Mouse (Mus musculus) embryonic facial prominence, embryonic 13.5 days (tissue): ENCODE data around the gene St8sia4. TPM values are rescaled to one million over a fixed set of nuclear protein-coding genes. Genes with fewer than 3 reads are reported as not detected.

ENCODE experiments used
- ATAC-seq: fragments of 200-750 bp; cut with Nextera tagmentation; 2 replicates; pipeline ENCODE4 v1.8.0; 2017; ENCODE audit warnings: low read depth; ENCODE audit not compliant: insufficient number of reproducible peaks, insufficient read depth, low FRiP score, low TSS enrichment
- H3K27ac ChIP-seq: fragments of 300-500 bp; sonication (generic); 2 replicates; pipeline ENCODE4 v1.5.1; 2015; ENCODE audit warnings: moderate library complexity, mild to moderate bottlenecking, inconsistent platforms
- H3K27me3 ChIP-seq: fragments of 300-500 bp; sonication (generic); 2 replicates; pipeline ENCODE4 v1.6.1; 2015; ENCODE audit warnings: mild to moderate bottlenecking, inconsistent platforms
- H3K36me3 ChIP-seq: fragments of 300-500 bp; sonication (generic); 2 replicates; pipeline ENCODE4 v1.6.1; 2015; ENCODE audit warnings: mild to moderate bottlenecking, inconsistent platforms
- H3K4me1 ChIP-seq: fragments of 300-500 bp; sonication (generic); 2 replicates; pipeline ENCODE4 v1.6.1; 2015; ENCODE audit warnings: inconsistent platforms
- H3K4me2 ChIP-seq: fragments of 300-500 bp; sonication (generic); 2 replicates; pipeline ENCODE4 v1.6.1; 2015; ENCODE audit warnings: moderate library complexity, mild to moderate bottlenecking, inconsistent platforms
- H3K4me3 ChIP-seq: fragments of 300-500 bp; sonication (generic); 2 replicates; pipeline ENCODE4 v1.5.1; 2015; ENCODE audit warnings: mild to moderate bottlenecking, inconsistent platforms
- H3K9ac ChIP-seq: fragments of 300-500 bp; sonication (generic); 2 replicates; pipeline ENCODE4 v1.6.1; 2015; ENCODE audit warnings: mild to moderate bottlenecking, inconsistent platforms
- H3K9me3 ChIP-seq: fragments of 300-500 bp; sonication (generic); 2 replicates; pipeline ENCODE4 v1.6.1; 2016; ENCODE audit warnings: inconsistent platforms
- WGBS: fragments of 180-500 bp; shearing (Covaris S2); methylation state at CpG from one replicate; pipeline ENCODE4 v1.1.7; 2015; ENCODE audit warnings: mixed read lengths; 5-methylcytosine and 5-hydroxymethylcytosine counted together
- polyA plus RNA-seq: library from polyadenylated mRNA; unstranded; fragments of >200 nt; fragmentation: Nextera tagmentation; extraction: Ambion mirVana; gene quantifications from 2 replicates; pipeline ENCODE4 v1.2.1, GENCODE M21; 2015

The St8sia4 gene
- polyA plus RNA-seq = 4.2 and 4.7 TPM in 2 replicates

DNA sequence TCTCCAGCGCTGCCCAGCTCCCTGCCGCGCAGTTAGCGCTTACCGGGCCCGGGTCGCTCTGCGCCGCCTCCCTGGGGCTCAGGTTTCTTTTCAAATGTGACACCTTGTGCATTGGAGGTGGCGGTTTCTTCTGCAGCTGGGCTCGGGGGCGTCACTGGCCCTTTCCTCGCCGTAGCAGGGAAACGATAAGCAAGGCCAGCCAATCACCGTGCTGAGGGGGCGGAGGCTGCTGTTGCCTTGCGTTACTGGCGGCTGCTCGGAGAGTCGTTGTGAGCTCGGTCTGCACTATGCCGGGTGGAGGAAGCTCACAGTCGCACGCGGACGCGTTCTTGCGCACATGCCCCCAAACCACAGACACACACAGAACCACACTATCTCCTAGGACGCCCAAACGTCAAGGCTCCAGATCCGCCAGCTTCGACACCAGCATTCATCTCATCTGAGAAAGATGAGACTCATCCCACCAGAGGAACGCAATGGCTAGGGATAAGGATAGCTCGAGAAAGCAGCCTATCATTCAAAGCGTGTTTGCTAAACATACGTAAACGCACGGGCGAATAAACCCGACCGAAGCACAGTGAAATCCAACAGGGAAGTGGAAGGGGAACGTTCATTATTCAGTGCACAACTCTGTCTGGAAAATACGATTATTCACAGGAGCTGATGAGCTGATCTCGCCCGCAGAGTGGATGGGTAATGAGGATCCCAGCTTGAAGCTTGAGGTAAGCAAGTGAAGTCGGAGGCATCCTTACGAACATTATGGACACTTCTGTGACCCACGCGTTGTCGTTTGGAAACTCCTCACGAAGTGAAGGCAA is at the start of gene St8sia4:
Gene St8sia4 (minus strand): TSS at position 137 of the 818 bp plus-strand sequence.
- Histone ChIP-seq H3K9ac (peak within 1 kb of the TSS; percentile 57), H3K27me3 (peaks cover 12% of the 10 kb centered on the region), H3K4me1 (peaks cover 20% of the 10 kb centered on the region), H3K36me3 (no peaks in the 10 kb centered on the region), H3K4me3 (peak within 1 kb of the TSS; percentile 64), H3K9me3 (no peaks in the 10 kb centered on the region), H3K27ac (peak within 1 kb of the TSS; percentile 12; the same call in 1 of the 2 replicates), H3K4me2 (peak within 1 kb of the TSS; percentile 81)
- ATAC-seq = peak; percentile 96
- under 1% methylated on average over 52 of the region's 52 CpGs for WGBS

DNA sequence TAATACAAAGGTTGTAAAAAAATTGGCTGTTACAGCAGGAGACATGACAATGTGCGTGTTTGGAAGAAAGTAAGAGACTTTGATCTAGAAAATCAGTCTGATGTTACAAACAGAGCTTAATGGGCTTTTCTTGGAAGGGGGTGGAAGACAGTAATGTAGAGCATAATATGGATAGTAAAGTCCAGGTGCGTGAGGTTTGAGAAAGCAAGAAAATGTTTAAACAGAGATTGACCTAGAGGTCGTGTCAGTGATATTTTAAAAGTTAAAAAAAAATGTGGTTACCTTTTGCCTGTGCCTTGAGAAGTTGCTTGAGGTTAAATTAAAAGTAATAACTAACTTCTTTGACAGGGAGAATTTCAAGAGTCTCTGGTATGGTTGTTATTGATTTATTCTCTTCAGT is 41.8 kb upstream of the St8sia4 start:
- Histone ChIP-seq H3K36me3 (no peaks in the 10 kb centered on the region), H3K27ac (no peak overlapping the region), H3K27me3 (no peaks in the 10 kb centered on the region), H3K9ac (no peak overlapping the region), H3K9me3 (no peaks in the 10 kb centered on the region), H3K4me3 (no peak overlapping the region), H3K4me1 (no peaks in the 10 kb centered on the region), H3K4me2 (no peak overlapping the region)
- WGBS = 56% methylated on average over 3 of the region's 3 CpGs
- no peak for ATAC-seq

GRCm38 (mm10) chr1:95699903-95700302 is 32.5 kb upstream of the St8sia4 start:
- H3K9me3 ChIP-seq = no peaks in the 10 kb centered on the region
- ATAC-seq = no peak

DNA sequence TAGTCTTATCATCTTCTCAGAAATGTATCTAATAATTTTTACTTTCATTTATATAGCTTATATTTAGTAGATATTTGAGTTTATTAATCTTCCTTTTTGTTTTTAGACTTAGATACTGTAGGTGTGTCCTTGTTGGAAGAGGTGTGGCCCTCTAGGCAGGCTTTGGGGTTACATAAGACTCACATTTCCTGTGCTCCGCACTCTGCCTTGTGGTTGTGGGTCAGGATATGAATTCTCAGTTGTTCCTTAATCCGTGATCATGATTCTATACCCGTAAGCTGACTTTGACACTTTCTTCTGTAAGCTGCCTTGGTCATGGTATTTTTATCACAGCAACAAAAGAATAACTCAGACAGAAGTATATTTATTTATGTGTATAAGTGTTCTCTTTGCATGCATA is 6.7 kb upstream of the St8sia4 start:
- no peak overlapping the region for H3K9ac ChIP-seq
- H3K4me2 ChIP-seq = no peak overlapping the region
- no peaks in the 10 kb centered on the region for H3K4me1 ChIP-seq
- no peaks in the 10 kb centered on the region for H3K9me3 ChIP-seq
- WGBS = 71% methylated on average over 3 of the region's 3 CpGs
- H3K27me3 ChIP-seq = no peaks in the 10 kb centered on the region
- no peak for ATAC-seq
- H3K36me3 ChIP-seq = no peaks in the 10 kb centered on the region
- no peak overlapping the region for H3K27ac ChIP-seq
- H3K4me3 ChIP-seq = no peak overlapping the region

More at GRCm38 (mm10) chr1:95699903-95700302, 32.5 kb upstream of the St8sia4 start:
- H3K4me3 ChIP-seq = no peak overlapping the region
- no peaks in the 10 kb centered on the region for H3K4me1 ChIP-seq
- no peak overlapping the region for H3K27ac ChIP-seq
- no peak overlapping the region for H3K4me2 ChIP-seq
- H3K27me3 ChIP-seq = no peaks in the 10 kb centered on the region
- H3K9ac ChIP-seq = no peak overlapping the region
- H3K36me3 ChIP-seq = no peaks in the 10 kb centered on the region

GRCm38 (mm10) chr1:95668253-95668805 is 958 bp upstream of the St8sia4 start:
- peaks cover 20% of the 10 kb centered on the region for H3K4me1 ChIP-seq
- H3K9me3 ChIP-seq = no peaks in the 10 kb centered on the region
- peak overlapping the region; percentile 64 for H3K4me3 ChIP-seq
- peak overlapping the region; percentile 57 for H3K9ac ChIP-seq
- H3K36me3 ChIP-seq = no peaks in the 10 kb centered on the region
- peak overlapping the region; percentile 81 for H3K4me2 ChIP-seq
- 3% methylated on average over 6 of the region's 6 CpGs for WGBS
- ATAC-seq = no peak
- peaks cover 12% of the 10 kb centered on the region for H3K27me3 ChIP-seq
- H3K27ac ChIP-seq = no peak overlapping the region

GRCm38 (mm10) chr1:95666541-95667320 is 640 bp downstream of the St8sia4 start:
- no peak for ATAC-seq
- Histone ChIP-seq H3K27ac (peak overlapping the region; percentile 12; the same call in 1 of the 2 replicates), H3K27me3 (peaks cover 12% of the 10 kb centered on the region), H3K4me2 (peak overlapping the region; percentile 81), H3K9ac (peak overlapping the region; percentile 57), H3K4me1 (peaks cover 20% of the 10 kb centered on the region), H3K36me3 (no peaks in the 10 kb centered on the region), H3K9me3 (no peaks in the 10 kb centered on the region), H3K4me3 (peak overlapping the region; percentile 64)
- WGBS = 1% methylated on average over 14 of the region's 14 CpGs

GRCm38 (mm10) chr1:95665951-95666484 is 1.4 kb downstream of the St8sia4 start:
- H3K4me3 ChIP-seq = peak overlapping the region; percentile 64
- H3K4me2 ChIP-seq = peak overlapping the region; percentile 81
- 1% methylated on average over 17 of the region's 17 CpGs for WGBS
- H3K27me3 ChIP-seq = peaks cover 12% of the 10 kb centered on the region
- H3K36me3 ChIP-seq = no peaks in the 10 kb centered on the region
- H3K9ac ChIP-seq = peak overlapping the region; percentile 64
- no peak for ATAC-seq
- peaks cover 20% of the 10 kb centered on the region for H3K4me1 ChIP-seq
- H3K9me3 ChIP-seq = no peaks in the 10 kb centered on the region
- 0 out of 2 replicates have a peak overlapping the region, but pooled peaks have one; percentile 57 for H3K27ac ChIP-seq

DNA sequence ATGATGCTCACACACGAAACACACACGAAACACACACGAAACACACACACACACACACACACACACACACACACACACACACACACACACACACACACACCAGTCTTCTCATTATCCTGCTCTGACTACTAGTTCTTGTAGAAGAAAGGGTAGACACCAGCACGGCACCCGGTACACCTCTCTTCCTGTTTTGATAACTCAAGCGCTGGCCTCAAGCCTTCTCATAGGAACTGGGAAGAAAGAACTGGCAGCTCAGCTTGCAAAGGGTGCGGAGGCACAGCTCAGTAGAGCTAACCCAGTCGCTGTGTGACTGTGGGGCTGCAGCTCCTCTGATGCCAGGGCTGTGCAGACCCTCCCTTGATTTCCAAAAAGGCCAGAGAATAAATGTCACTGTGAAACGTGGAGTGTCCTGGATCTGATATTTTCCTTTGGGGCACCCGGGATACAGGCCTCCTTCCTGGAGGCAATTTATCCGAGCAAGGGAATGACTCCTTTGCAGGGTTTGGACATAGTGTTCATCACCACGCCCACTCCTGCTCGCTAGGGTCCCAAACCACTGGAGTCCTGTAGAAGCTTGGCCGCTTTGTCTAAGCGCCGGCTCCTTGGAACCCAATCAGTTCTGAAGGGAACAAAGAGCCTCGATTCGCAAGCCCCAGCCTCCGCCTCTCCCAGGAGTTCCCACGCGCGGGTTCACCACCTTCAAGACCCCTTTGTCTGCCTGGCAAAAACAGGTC is 2.2 kb downstream of the St8sia4 start:
- H3K36me3 ChIP-seq = no peaks in the 10 kb centered on the region
- peak overlapping the region; percentile 57 for H3K27ac ChIP-seq
- no peaks in the 10 kb centered on the region for H3K9me3 ChIP-seq
- H3K4me2 ChIP-seq = peak overlapping the region; percentile 81
- H3K4me1 ChIP-seq = peaks cover 20% of the 10 kb centered on the region
- no peak for ATAC-seq
- peak overlapping the region; percentile 64 for H3K4me3 ChIP-seq
- peaks cover 12% of the 10 kb centered on the region for H3K27me3 ChIP-seq
- peak overlapping the region; percentile 64 for H3K9ac ChIP-seq
- WGBS = 9% methylated on average over 21 of the region's 22 CpGs

GRCm38 (mm10) chr1:95664321-95664825 is 3.0 kb downstream of the St8sia4 start:
- peak overlapping the region; percentile 64; the same call in 1 of the 2 replicates for H3K4me3 ChIP-seq
- H3K27ac ChIP-seq = no peak overlapping the region
- 24% methylated on average over 4 of the region's 4 CpGs for WGBS
- peaks cover 12% of the 10 kb centered on the region for H3K27me3 ChIP-seq
- ATAC-seq = no peak
- no peaks in the 10 kb centered on the region for H3K36me3 ChIP-seq
- H3K9me3 ChIP-seq = no peaks in the 10 kb centered on the region
- peaks cover 20% of the 10 kb centered on the region for H3K4me1 ChIP-seq
- H3K9ac ChIP-seq = peak overlapping the region; percentile 6; the same call in 1 of the 2 replicates
- H3K4me2 ChIP-seq = peak overlapping the region; percentile 81

- no peak overlapping the region for H3K27ac ChIP-seq
- no peaks in the 10 kb centered on the region for H3K27me3 ChIP-seq
- H3K9me3 ChIP-seq = no peaks in the 10 kb centered on the region
- H3K9ac ChIP-seq = no peak overlapping the region
- WGBS = 71% methylated on average over 5 of the region's 5 CpGs
- ATAC-seq = no peak
- no peaks in the 10 kb centered on the region for H3K36me3 ChIP-seq
- H3K4me2 ChIP-seq = no peak overlapping the region
- no peaks in the 10 kb centered on the region for H3K4me1 ChIP-seq
- H3K4me3 ChIP-seq = no peak overlapping the region
These were observed 10.2 kb downstream of the St8sia4 start for GRCm38 (mm10) chr1:95657051-95657668.
